Mouse (Mus musculus): ENCODE measurements around the gene 0610010F05Rik.

- TF ChIP-seq POLR2A (IDR thresholded peaks at IDR 0.05; ENCODE audit: insufficient read length, low read depth): no peak
- TF ChIP-seq TCF3 (IDR thresholded peaks at IDR 0.05; ENCODE audit: insufficient read length, low read depth): no peak
- no peak for TF ChIP-seq MAX (IDR thresholded peaks at IDR 0.05; ENCODE audit: low read depth)
- no peak for TF ChIP-seq USF1 (IDR thresholded peaks at IDR 0.05; ENCODE audit: low read depth)
- TF ChIP-seq SRF (IDR thresholded peaks at IDR 0.05; ENCODE audit: control insufficient read depth, insufficient read length, low read depth): no peak
Measured at GRCm38 (mm10) chr11:23676100-23676499, 42.7 kb upstream of the 0610010F05Rik start.
